Comparison of ENCODE assay signal across 34 mouse cellular contexts in genomic region chr11:114846336-114846735, GRCm38 (mm10). TPM values are rescaled to one million over a fixed set of nuclear protein-coding genes. Genes with fewer than 3 reads are reported as not detected.
DNase-seq lines count a peak whose midpoint lies in the region; ATAC-seq lines count a peak whose summit lies in the region.
"Had no signal": no experiment of that assay in that cellular context is flagged by ENCODE, and none has a peak within 500 bp of the region (broad histone marks: within the 10 kb centered on the region; RNA-seq: fewer than 3 reads in every experiment).

No protein-coding gene starts in this region.

- H3K27ac ChIP-seq in hindbrain, embryonic 10.5 days = 0 out of 2 replicates have a peak overlapping the region, but pooled peaks have one; percentile 45
- H3K27ac ChIP-seq in hindbrain, embryonic 13.5 days = no peak overlapping the region
- H3K27ac ChIP-seq in kidney, embryonic 15.5 days = peak overlapping the region; percentile 82
- H3K27ac ChIP-seq in limb, embryonic 12.5 days = 0 out of 2 replicates have a peak overlapping the region, but pooled peaks have one; percentile 25
- H3K27ac ChIP-seq: embryonic facial prominence, embryonic 15.5 days; forebrain, embryonic 12.5 days; hindbrain, postnatal 0 days; intestine, embryonic 15.5 days; liver, embryonic 12.5 days; midbrain, embryonic 13.5 days had no signal

- DNase-seq in hindbrain, embryonic 10.5 days (ENCODE audit: low spot score) = no peak
- DNase-seq in kidney, adult 11 months = no peak
- peak; percentile 61 for DNase-seq in ES-CJ7 (ENCODE audit: low read depth, low spot score)
- no peak for DNase-seq in adrenal gland, postnatal 10 days
- DNase-seq: adrenal gland, adult 8-10 months; cerebellum, adult 8-10 months; cerebellum, postnatal 25 days; gastrocnemius, postnatal 14 days; heart, adult 11 months; heart, postnatal 4 days; liver, postnatal 0 days; lung, postnatal 4 days; thymus, adult 2 months; thymus, postnatal 36 days had no signal

- H3K4me1 ChIP-seq in hindbrain, embryonic 10.5 days (replicated peaks) = peaks cover 59% of the 10 kb centered on the region
- peaks cover 37% of the 10 kb centered on the region for H3K4me1 ChIP-seq in hindbrain, embryonic 13.5 days (replicated peaks)
- peaks cover 72% of the 10 kb centered on the region for H3K4me1 ChIP-seq in kidney, embryonic 15.5 days
- peaks cover 50% of the 10 kb centered on the region for H3K4me1 ChIP-seq in limb, embryonic 12.5 days (replicated peaks)

- H3K9ac ChIP-seq in hindbrain, embryonic 13.5 days = no peak overlapping the region
- no peak overlapping the region for H3K9ac ChIP-seq in kidney, embryonic 15.5 days
- no peak overlapping the region for H3K9ac ChIP-seq in limb, embryonic 12.5 days (replicated peaks)
- H3K9ac ChIP-seq: embryonic facial prominence, embryonic 15.5 days; forebrain, embryonic 12.5 days; heart, embryonic 12.5 days; intestine, embryonic 15.5 days; liver, embryonic 12.5 days; liver, postnatal 0 days; midbrain, embryonic 13.5 days had no signal

- H3K36me3 ChIP-seq in hindbrain, embryonic 10.5 days = no peaks in the 10 kb centered on the region
- no peaks in the 10 kb centered on the region for H3K36me3 ChIP-seq in hindbrain, embryonic 13.5 days
- no peaks in the 10 kb centered on the region for H3K36me3 ChIP-seq in kidney, embryonic 15.5 days
- H3K36me3 ChIP-seq in limb, embryonic 12.5 days = no peaks in the 10 kb centered on the region
- H3K36me3 ChIP-seq: embryonic facial prominence, embryonic 10.5 days; embryonic facial prominence, embryonic 15.5 days; forebrain, embryonic 12.5 days; heart, embryonic 12.5 days; intestine, embryonic 15.5 days; liver, embryonic 12.5 days; midbrain, embryonic 13.5 days had no signal

- H3K4me2 ChIP-seq in hindbrain, embryonic 13.5 days = no peak overlapping the region
- H3K4me2 ChIP-seq in kidney, embryonic 15.5 days = no peak overlapping the region
- no peak overlapping the region for H3K4me2 ChIP-seq in limb, embryonic 12.5 days
- H3K4me2 ChIP-seq: embryonic facial prominence, embryonic 15.5 days; forebrain, embryonic 12.5 days; heart, embryonic 12.5 days; intestine, embryonic 15.5 days; liver, embryonic 12.5 days; midbrain, embryonic 13.5 days had no signal

- 0 out of 2 replicates have a peak, but pooled peaks cover 3% of the 10 kb centered on the region for H3K9me3 ChIP-seq in hindbrain, embryonic 10.5 days
- H3K9me3 ChIP-seq in hindbrain, embryonic 13.5 days = 0 out of 2 replicates have a peak, but pooled peaks cover 5% of the 10 kb centered on the region
- H3K9me3 ChIP-seq in kidney, embryonic 15.5 days (replicated peaks) = no peaks in the 10 kb centered on the region
- no peaks in the 10 kb centered on the region for H3K9me3 ChIP-seq in limb, embryonic 12.5 days
- H3K9me3 ChIP-seq: embryonic facial prominence, embryonic 15.5 days; forebrain, embryonic 12.5 days; intestine, embryonic 15.5 days; liver, embryonic 12.5 days had no signal

- no peak overlapping the region for H3K4me3 ChIP-seq in hindbrain, embryonic 10.5 days
- no peak overlapping the region for H3K4me3 ChIP-seq in hindbrain, embryonic 13.5 days
- H3K4me3 ChIP-seq in kidney, embryonic 15.5 days (replicated peaks) = no peak overlapping the region
- no peak overlapping the region for H3K4me3 ChIP-seq in limb, embryonic 12.5 days (replicated peaks)
- H3K4me3 ChIP-seq: embryonic facial prominence, embryonic 10.5 days; embryonic facial prominence, embryonic 15.5 days; forebrain, embryonic 12.5 days; heart, embryonic 12.5 days; intestine, embryonic 15.5 days; liver, embryonic 12.5 days; megakaryocyte, embryonic 14.5 days; midbrain, embryonic 13.5 days had no signal

- WGBS in hindbrain, embryonic 10.5 days = 64% methylated on average over 4 of the region's 4 CpGs
- WGBS in hindbrain, embryonic 13.5 days = 76% methylated on average over 4 of the region's 4 CpGs
- WGBS in kidney, embryonic 15.5 days = 64% methylated on average over 4 of the region's 4 CpGs
- WGBS in limb, embryonic 12.5 days = 68% methylated on average over 4 of the region's 4 CpGs

- ATAC-seq in hindbrain, embryonic 13.5 days (ENCODE audit: low FRiP score) = no peak
- ATAC-seq in kidney, embryonic 15.5 days (replicated peaks; ENCODE audit: low FRiP score) = no peak
- no peak for ATAC-seq in limb, embryonic 12.5 days (ENCODE audit: insufficient number of reproducible peaks, insufficient read depth, low FRiP score, low TSS enrichment, low read depth)
- ATAC-seq: hindbrain, postnatal 0 days; intestine, embryonic 15.5 days; liver, embryonic 12.5 days; liver, postnatal 0 days; midbrain, embryonic 13.5 days had no signal

- H3K27me3 ChIP-seq in hindbrain, embryonic 10.5 days (ENCODE audit: insufficient read depth, poor library complexity, severe bottlenecking) = peaks cover 29% of the 10 kb centered on the region
- H3K27me3 ChIP-seq in hindbrain, embryonic 13.5 days = peaks cover 36% of the 10 kb centered on the region
- H3K27me3 ChIP-seq in kidney, embryonic 15.5 days = no peaks in the 10 kb centered on the region
- H3K27me3 ChIP-seq in limb, embryonic 12.5 days = no peaks in the 10 kb centered on the region
- H3K27me3 ChIP-seq: embryonic facial prominence, embryonic 15.5 days; heart, embryonic 12.5 days; intestine, embryonic 15.5 days had no signal

RNA-seq across cellular contexts. Expression of gene Gprc5c, which starts 4.6 kb away (rescaled TPM):
- 31.5 and 42.9 TPM in 2 replicates for polyA plus RNA-seq in hindbrain, embryonic 10.5 days (2016; fragmentation: Nextera tagmentation; extraction: Ambion mirVana)
- polyA plus RNA-seq in hindbrain, embryonic 13.5 days (2015; fragmentation: Nextera tagmentation; extraction: Ambion mirVana) = 9.9 and 11.9 TPM in 2 replicates
- 119 TPM in 2 replicates for polyA plus RNA-seq in kidney, embryonic 15.5 days (2015; fragmentation: Nextera tagmentation; extraction: Ambion mirVana)
- polyA plus RNA-seq in limb, embryonic 12.5 days (2016; fragmentation: Nextera tagmentation; extraction: Ambion mirVana) = 50.7 and 53.8 TPM in 2 replicates
- total RNA-seq in adrenal gland, postnatal 10 days (2021) = 10 to 100 TPM; 26.2 to 27.9 TPM

RNA-seq across cellular contexts. Expression of gene Cd300a, which starts 43.5 kb away (rescaled TPM):
- 0.81 and 1.0 TPM in 2 replicates for polyA plus RNA-seq in hindbrain, embryonic 10.5 days (2016; fragmentation: Nextera tagmentation; extraction: Ambion mirVana)
- polyA plus RNA-seq in hindbrain, embryonic 13.5 days (2015; fragmentation: Nextera tagmentation; extraction: Ambion mirVana) = 0.69 and 1.2 TPM in 2 replicates
- 1.7 and 1.8 TPM in 2 replicates for polyA plus RNA-seq in kidney, embryonic 15.5 days (2015; fragmentation: Nextera tagmentation; extraction: Ambion mirVana)
- 0.70 and 0.88 TPM in 2 replicates for polyA plus RNA-seq in limb, embryonic 12.5 days (2016; fragmentation: Nextera tagmentation; extraction: Ambion mirVana)
- 1 to 10 TPM; 1.3 to 1.5 TPM for total RNA-seq in adrenal gland, postnatal 10 days (2021)

RNA-seq across cellular contexts. Expression of gene Gpr142, which starts 47.6 kb away (rescaled TPM):
- 0.37 and 0.77 TPM in 2 replicates for polyA plus RNA-seq in hindbrain, embryonic 10.5 days (2016; fragmentation: Nextera tagmentation; extraction: Ambion mirVana)
- not detected in 2 replicates for polyA plus RNA-seq in hindbrain, embryonic 13.5 days (2015; fragmentation: Nextera tagmentation; extraction: Ambion mirVana)
- polyA plus RNA-seq in kidney, embryonic 15.5 days (2015; fragmentation: Nextera tagmentation; extraction: Ambion mirVana) = 0.14 TPM in 1 of 2 replicates, not detected in the other
- not detected in 2 replicates for polyA plus RNA-seq in limb, embryonic 12.5 days (2016; fragmentation: Nextera tagmentation; extraction: Ambion mirVana)
- total RNA-seq in adrenal gland, postnatal 10 days (2021) = not detected
- total RNA-seq: adrenal gland, adult 8-10 months; gastrocnemius, postnatal 14 days; heart, postnatal 4 days; layer of hippocampus, postnatal 10 days; left cerebral cortex, adult 18-20 months; left cerebral cortex, postnatal 25 days; monocyte, adult 5-6 weeks had no signal
- polyA plus RNA-seq: embryonic facial prominence, embryonic 10.5 days; embryonic facial prominence, embryonic 15.5 days; forebrain, embryonic 12.5 days; heart, embryonic 12.5 days; heart, postnatal 0 days; hindbrain, postnatal 0 days; limb, embryonic 14.5 days; liver, embryonic 12.5 days; liver, postnatal 0 days; lung, embryonic 16.5 days; midbrain, embryonic 13.5 days; neural tube, embryonic 14.5 days; thymus, adult 2 months had no signal

RNA-seq across cellular contexts. Expression of gene Btbd17, which starts 50.6 kb away (rescaled TPM):
- polyA plus RNA-seq in hindbrain, embryonic 10.5 days (2016; fragmentation: Nextera tagmentation; extraction: Ambion mirVana) = 50.8 and 60.0 TPM in 2 replicates
- 21.4 and 22.3 TPM in 2 replicates for polyA plus RNA-seq in hindbrain, embryonic 13.5 days (2015; fragmentation: Nextera tagmentation; extraction: Ambion mirVana)
- polyA plus RNA-seq in kidney, embryonic 15.5 days (2015; fragmentation: Nextera tagmentation; extraction: Ambion mirVana) = 1.0 and 1.5 TPM in 2 replicates
- 1.5 TPM in 2 replicates for polyA plus RNA-seq in limb, embryonic 12.5 days (2016; fragmentation: Nextera tagmentation; extraction: Ambion mirVana)
- under 1 TPM; 0.21 to 0.33 TPM for total RNA-seq in adrenal gland, postnatal 10 days (2021)
- total RNA-seq: adrenal gland, adult 8-10 months; monocyte, adult 5-6 weeks had no signal
- polyA plus RNA-seq: liver, embryonic 12.5 days; liver, postnatal 0 days had no signal
